Mouse (Mus musculus) left cerebral cortex, adult 2 months (tissue): ENCODE data around the gene Map2k1. TPM values are rescaled to one million over a fixed set of nuclear protein-coding genes. Genes with fewer than 3 reads are reported as not detected.
"Not testable (repeated sequence)": the region's sequence is repeated elsewhere in the genome, so short reads cannot be mapped to it uniquely, and the experiment has no call there.

Experiments
- DNase-seq, 2 experiments: peaks; one replicate each; pipeline ENCODE4 v3.0.0; 2021 to 2022; ENCODE audit warnings: low spot score in 2 of 2, mixed read lengths in 1 of 2; ENCODE audit errors: extremely low spot score in 1 of 2
- H3K27ac ChIP-seq: fragments of 200-600 bp; 2 replicates; pipeline ENCODE4 v1.8.1; 2022
- H3K4me3 ChIP-seq: fragments of 200-600 bp; 2 replicates; pipeline ENCODE4 v1.8.1; 2022
- CTCF ChIP-seq: fragments of 200-600 bp; IDR thresholded peaks from 2 replicates; pipeline ENCODE4 v1.8.1; 2022; ENCODE audit warnings: antibody characterized with exemption, mild to moderate bottlenecking, moderate library complexity
- intact Hi-C: fragments of 180-260 bp; cut with DNase I; formaldehyde crosslinking; loops from one replicate; pipeline ENCODE4 v1.15.1; 2025
- total RNA-seq, 2 experiments: library from RNA; stranded (reverse); gene quantifications; 2 replicates each; pipeline ENCODE4 v1.2.3; 2021

The Map2k1 gene
- total RNA-seq, 2 experiments from 2014 or later: 286 to 295 TPM

DNA sequence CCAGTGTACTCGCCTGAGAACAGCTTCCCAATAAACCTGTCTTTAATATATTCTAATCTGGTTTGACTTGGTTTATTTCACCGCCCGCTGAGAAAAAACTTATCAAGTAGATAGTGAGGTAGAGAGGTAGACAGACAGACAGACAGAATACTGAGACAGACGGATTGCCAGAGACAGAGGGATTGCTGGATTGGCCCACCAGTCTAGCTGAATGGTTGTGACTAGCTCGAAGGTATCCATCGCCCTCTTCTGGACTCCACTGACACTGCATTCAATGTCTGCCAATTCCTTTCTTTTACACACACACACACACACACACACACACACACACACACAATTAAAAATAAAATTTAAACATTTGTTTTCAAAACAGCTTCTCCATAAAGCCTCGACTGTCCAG is 19.2 kb upstream of the Map2k1 start:
- TF ChIP-seq CTCF: peak; percentile 44
- intact Hi-C loops: loop anchor here (2.0 kb wide), 2 partner anchors 94 to 132 kb away; partner anchors contain the start of gene Snapc5
- peak; percentile 37 to 47 for DNase-seq
- Histone ChIP-seq H3K4me3 (no peak overlapping the region), H3K27ac (no peak overlapping the region)

DNA sequence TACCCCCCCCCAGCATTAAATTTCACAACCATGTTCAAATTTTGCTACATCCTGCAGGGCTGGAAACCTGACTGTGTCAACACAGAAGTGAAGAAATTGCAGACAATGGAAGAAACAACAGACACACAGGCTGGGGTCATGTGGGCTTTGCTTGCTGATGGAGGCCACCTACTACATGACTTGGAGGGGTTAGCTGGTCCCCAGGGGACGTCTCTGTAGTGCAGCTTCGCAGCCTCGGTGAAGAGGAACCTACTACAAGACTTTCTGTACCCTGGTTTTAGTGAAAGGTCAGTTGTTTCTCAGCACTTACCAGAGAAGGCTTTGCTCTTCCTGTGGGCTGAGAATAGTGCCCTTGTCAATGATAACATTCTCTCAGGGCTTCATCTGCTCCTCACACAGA is 17.8 kb upstream of the Map2k1 start:
- Histone ChIP-seq H3K27ac (no peak overlapping the region), H3K4me3 (no peak overlapping the region)
- TF ChIP-seq CTCF: no peak
- no peak for DNase-seq
- intact Hi-C loops: no loop called here

DNA sequence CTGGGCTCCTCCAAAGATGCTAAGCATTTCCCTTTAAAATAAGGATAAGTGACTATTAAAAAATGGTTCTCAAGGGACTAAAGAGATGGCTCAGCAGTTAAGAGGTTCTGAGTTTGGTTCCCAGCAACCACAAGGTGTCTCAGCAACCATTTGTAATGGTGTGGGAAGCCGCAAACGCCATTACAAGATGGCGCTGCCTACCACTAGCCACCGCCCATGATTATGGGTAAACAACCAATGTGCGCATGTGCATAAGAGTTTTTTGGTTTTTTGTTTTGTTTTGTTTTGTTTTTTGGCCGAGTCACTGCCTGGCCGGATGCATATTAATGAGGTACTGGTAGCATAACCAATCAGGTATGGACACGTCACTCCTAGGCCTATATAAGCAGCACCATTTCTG is 15.4 kb upstream of the Map2k1 start:
- H3K4me3 ChIP-seq, H3K27ac ChIP-seq, intact Hi-C loops, DNase-seq: not testable (repeated sequence)

DNA sequence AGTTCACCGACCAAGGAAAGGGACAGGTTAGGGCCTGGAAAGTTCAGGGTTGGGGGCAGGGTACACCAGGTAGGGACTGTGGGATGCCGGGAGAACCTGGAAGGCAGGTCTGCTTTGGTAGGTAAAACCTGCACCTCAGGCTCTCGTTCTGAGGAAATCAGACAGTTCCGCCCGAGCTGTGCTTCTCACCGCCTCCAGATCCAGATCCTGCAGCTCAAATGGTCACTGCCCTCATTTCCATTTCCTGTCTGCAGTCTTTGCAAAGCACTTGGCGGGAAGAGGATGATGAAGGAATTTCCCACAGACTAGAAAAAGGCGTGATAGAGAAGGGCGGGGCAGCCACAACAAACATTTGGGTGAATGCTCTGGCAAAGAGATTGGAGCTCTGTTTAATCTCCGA is 14.8 kb upstream of the Map2k1 start:
- intact Hi-C loops: no loop called here
- Histone ChIP-seq H3K4me3 (no peak overlapping the region), H3K27ac (no peak overlapping the region)
- DNase-seq: no peak
- no peak for TF ChIP-seq CTCF

DNA sequence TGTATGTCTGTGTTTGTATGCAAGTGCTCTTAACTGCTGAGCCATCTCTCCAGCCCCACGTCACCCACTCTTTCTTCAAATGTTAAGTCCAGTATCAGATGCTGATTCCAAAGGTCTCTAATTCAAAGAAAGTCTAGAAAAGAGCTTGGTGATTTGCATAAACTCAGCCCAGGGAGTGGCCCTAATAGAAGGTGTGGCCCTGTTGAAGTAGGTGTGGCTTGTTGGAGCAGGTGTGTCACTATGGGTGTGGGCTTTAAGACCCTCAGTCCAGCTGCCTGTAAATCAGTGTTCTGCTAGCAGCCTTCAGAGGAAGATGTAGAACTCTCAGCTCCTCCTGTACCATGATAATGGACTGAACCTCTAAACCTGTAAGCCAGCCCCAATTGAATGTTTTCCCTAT is 13.8 kb upstream of the Map2k1 start:
- H3K4me3 ChIP-seq: no peak overlapping the region
- no peak for DNase-seq
- intact Hi-C loops: no loop called here
- H3K27ac ChIP-seq: no peak overlapping the region
- TF ChIP-seq CTCF: no peak

DNA sequence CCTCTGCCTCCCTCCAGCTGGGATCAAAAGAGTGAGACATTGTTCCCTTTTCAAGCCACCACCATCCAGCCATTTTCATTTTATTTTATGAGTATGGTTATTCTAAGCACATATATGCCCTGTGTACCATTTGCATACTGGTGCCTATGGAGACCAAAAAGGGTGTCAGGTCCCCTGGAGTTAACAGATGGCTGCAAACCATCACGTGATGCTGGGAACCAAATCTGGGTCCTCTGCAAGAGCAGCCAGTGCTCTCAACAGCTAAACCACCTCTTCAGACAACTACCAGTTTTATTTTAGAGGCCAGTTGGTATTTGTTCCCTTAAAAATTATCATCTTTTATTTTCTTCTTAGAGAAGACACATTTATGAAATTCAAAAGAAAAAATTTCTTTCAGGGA is 11.4 kb upstream of the Map2k1 start:
- Histone ChIP-seq H3K4me3 (no peak overlapping the region), H3K27ac (no peak overlapping the region)
- no peak for TF ChIP-seq CTCF
- DNase-seq: no peak
- intact Hi-C loops: no loop called here

DNA sequence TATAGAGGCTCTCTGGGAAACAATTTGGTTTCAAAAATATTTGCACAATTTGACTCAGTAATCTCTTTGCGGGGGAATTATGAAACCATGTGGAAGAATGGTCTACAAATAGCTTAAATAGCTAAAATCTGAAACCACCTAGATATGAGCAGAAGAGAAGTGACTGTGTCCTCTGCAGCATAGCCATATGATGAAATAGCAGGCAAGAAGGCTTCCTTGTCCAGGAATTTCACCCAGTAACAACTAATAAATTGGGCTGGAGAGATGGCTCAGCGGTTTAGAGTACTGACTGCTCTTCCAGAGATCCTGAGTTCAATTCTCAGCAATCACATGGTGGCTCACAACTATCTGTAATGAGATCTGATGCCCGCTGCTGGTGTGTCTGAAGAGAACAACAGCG is 7.6 kb upstream of the Map2k1 start:
- no peak for TF ChIP-seq CTCF
- intact Hi-C loops: no loop called here
- no peak overlapping the region for H3K4me3 ChIP-seq
- no peak for DNase-seq
- no peak overlapping the region for H3K27ac ChIP-seq

DNA sequence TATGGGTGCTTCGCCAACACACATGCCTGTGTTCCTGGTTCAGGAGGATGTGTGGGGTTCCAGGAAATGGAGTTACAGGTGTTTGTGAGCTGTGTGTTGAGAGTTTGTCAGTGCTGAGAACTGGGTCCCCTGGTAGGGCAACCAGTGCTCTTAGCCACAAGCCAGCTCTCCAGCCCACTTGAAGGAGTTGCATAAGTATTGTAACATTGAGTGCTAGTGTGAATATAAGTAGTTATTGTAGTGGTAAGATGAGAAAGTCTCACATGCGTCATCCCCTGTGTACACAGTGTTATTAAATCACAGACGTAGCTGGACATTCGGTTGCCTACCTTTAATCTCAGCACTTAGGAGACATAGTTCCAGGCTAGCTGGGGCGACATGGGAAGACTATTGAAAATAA is 6.5 kb upstream of the Map2k1 start:
- H3K4me3 ChIP-seq: no peak overlapping the region
- no peak overlapping the region for H3K27ac ChIP-seq
- no peak for DNase-seq
- intact Hi-C loops: no loop called here
- TF ChIP-seq CTCF: no peak

DNA sequence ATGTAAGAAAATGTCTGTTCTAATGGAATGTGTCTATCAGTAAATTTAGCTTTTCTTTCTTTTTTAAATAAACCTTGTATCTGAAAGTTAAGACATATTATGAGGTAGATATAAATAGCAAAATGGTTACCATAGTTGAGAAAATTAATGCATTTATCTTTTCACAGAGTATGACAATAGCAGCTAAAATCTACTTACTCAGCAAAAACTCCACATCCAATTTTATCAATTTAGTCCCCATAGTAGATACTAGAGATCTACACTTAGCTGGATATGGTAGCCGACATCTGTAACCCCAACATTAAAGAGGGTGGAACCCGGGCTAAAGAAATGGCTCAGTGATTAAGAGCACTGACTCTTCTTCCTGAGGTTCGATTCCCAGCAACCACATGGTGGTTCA is 2.8 kb upstream of the Map2k1 start:
- no peak overlapping the region for H3K27ac ChIP-seq
- no peak for TF ChIP-seq CTCF
- intact Hi-C loops: no loop called here
- no peak for DNase-seq
- H3K4me3 ChIP-seq: no peak overlapping the region

DNA sequence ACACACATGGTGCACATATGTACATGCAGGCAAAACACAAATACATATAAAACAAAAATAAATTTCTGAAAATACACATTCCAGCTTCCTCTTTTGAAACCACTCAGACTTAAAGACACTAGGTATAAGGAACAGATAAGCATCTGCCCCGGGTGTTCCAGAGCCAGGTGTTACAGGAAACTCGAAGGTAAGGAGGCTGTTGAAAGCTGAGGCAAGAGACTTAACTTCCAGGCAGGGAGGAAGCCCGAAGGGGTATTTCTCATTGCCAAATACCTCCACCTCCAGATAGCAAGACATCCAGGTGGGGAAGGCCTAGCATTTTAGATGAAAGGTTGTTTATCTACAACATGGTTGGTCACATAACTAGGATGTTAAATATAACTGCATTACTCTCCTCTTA is 2.0 kb upstream of the Map2k1 start:
- DNase-seq: no peak
- intact Hi-C loops: no loop called here
- no peak overlapping the region for H3K4me3 ChIP-seq
- H3K27ac ChIP-seq: no peak overlapping the region
- TF ChIP-seq CTCF: no peak

DNA sequence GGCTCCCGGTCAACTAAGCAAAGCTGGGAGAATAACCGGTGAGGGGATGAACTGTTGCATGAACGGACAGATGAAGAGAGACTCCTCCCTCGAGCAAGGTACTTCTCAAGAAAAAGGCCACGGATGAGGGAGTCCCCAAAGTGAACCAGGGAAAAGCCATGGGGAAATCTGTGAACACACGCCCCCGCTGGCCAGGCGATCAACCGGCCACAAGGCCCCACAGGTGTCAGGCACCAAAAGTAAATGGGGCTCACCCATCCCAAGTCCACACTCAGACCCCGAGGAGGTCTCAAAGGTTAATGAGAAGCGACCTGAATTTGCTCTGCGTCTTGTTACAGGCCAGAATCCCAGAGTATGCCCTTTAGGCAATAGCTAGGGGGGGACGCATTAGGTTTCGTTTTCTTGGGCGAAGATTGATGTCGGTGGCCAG is 825 bp downstream of the Map2k1 start:
- peak overlapping the region; percentile 76 for H3K4me3 ChIP-seq
- intact Hi-C loops: loop anchor here (1.0 to 2.0 kb wide), 3 partner anchors 22 to 73 kb away; partner anchors contain the start of gene Snapc5
- DNase-seq: no peak

DNA sequence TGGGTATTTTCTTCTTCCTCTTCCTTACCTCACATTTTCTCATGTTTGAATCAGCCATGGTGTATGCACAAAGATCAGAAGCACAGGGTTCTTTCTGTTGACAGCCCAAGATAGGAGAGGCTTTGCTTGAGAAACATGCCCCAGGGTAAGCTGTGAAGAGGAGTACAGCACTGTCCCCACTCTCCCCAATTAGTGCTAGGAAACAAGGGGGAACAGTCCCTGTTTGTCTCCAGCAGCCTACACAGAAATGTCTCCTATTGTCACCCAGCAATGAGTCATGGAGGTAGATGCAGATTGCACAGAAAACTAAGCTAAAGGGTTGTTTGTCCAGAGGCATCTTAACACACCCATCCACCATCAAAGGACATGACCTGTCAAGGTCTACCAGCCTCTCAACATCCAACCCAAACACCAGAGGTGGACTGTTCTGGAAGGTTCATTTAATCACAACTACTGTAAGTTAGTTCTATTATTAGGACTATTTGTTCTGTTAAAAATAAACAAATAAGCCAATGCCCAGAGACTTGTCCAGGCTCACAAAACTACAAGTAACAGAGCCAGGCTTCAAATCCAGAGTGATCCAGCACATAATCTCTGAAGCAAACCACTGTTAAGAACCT is 3.2 kb downstream of the Map2k1 start:
- no peak for DNase-seq
- H3K27ac ChIP-seq: no peak overlapping the region
- TF ChIP-seq CTCF: no peak
- intact Hi-C loops: no loop called here
- H3K4me3 ChIP-seq: no peak overlapping the region

More for the DNA sequence above, 825 bp downstream of the Map2k1 start:
- peak overlapping the region; percentile 85 for H3K27ac ChIP-seq
- no peak; the same call in 1 of the 2 replicates for TF ChIP-seq CTCF

DNA sequence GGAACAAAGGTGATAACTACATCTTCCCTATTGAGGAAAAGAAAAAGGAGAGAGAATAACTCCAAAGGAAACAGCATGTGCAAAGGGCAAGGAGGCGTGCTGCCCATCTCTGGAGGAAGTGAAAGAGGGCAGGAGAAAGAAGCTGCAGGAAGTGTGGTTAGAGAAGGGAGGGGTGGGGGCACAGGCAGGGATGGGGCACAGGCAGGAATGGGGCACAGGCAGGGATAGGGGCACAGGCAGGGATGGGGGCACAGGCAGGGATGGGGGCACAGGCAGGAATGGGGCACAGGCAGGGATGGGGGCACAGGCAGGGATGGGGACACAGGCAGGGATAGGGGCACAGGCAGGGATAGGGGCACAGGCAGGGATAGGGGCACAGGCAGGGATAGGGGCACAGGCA is 4.1 kb downstream of the Map2k1 start:
- intact Hi-C loops: no loop called here
- H3K4me3 ChIP-seq: no peak overlapping the region
- no peak for TF ChIP-seq CTCF
- no peak overlapping the region for H3K27ac ChIP-seq
- DNase-seq: no peak
